Mouse (Mus musculus) cerebellum, adult 11-12 months (tissue): Measurements from ENCODE around the gene Gatm.

ENCODE experiments used
- DNase-seq: peaks from one replicate; pipeline ENCODE4 v3.0.0; 2022

The Gatm gene

DNA sequence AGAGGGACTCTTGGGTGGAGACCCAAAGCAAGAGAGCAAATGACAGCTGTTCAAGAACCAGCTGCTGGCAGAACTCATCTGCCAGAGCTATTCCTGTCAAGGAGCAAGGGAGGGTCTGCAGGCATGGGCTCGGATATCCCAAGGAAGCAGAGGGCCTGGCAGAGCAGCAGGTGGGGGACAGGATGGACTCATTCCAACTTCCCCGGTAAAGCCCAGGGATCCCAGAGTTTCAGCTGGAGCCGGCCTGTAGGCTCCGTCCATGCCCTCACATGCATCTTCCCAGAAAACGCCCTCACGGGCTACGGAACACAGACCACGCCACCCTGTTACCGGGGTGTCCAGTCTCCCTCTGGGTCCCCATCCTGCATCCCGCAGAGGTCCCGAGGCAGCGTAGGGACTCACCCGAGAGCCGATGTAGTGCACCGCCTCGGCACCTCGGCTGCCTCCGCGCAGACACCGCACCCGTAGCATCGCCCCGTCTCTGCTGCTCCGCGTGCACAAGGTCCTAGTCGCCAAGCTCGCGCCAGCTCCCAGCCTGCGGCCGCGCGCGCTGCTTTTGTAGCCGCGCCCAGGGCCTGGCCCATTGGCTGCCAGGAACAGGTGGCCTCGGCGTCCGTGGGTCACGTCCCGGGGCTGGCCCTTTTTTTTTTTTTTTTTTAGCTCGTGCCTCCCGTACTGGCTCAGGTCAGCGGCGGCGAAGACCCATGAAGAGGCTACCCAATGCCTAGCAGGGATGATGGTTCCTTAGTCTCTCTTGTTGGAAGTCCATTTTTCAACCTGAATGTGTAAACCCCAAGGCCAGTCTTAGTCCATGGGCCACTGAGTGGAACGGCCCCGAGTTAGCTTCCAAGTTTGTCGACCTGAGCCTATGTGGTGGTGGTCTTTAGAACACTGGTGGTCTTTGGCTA is at the start of gene Gatm:
TSS of gene Gatm (minus strand) at position 558 of the 908 bp plus-strand sequence.
- DNase-seq = peak; percentile 87

DNA sequence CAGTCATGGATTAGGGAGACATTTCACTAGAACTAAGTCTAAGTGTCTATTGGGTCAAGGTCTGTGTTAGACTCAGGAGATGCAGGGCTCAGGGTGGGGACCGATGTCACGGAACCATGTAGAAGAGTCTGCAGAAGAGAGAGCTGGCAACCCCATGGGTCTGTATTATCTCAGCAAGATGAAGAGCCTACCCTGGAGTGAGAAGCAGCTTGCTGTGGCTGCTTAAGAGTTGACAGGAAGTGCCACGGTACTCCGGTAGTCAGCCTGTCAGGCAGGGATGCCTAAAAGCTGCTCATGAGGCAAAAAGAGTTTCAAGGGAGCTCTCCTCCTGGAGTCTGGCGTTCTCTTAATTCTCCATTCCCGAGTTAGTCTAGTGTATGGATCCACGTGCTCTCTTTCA is 48.7 kb upstream of the Gatm start:
- no peak for DNase-seq

DNA sequence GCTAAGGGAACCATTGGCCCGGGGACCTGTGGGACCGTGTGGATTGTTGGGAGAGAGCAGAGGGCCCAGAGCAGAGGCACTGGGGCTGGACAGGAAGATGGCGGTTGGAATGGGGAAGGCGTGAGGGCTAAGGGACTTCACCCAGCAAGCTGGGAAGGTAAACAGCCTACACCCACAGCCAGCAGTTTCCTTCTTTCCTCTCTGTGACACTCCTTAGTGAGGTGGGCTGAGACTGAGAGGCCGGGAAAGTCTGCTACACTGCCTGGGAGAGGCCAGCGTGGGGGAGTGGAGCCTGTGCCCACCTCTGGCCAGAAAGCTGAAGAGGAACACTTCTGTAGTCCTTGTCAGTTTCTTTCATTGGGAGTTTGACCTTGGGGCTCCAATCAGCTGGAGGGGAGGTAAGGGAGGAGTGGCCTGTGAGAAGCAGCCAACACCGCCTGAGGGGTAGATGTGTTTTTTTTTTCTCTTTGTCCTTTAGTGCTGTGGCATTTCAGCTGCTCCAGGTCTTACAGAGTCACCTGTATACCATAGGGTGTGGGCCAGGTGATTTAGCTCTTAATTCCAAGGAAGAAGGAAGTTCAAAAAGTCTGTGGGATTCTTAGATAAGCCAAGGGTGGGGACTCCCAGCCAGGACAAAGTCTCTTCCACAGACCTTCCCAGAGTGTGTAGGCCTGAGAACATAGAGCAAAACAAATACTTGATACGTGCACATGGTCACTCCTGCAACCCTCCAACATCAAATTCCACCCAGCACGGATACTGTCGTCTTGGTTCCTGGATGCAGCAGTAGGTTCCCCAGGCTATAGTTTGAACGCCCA is 46.8 kb upstream of the Gatm start:
- no peak for DNase-seq

DNA sequence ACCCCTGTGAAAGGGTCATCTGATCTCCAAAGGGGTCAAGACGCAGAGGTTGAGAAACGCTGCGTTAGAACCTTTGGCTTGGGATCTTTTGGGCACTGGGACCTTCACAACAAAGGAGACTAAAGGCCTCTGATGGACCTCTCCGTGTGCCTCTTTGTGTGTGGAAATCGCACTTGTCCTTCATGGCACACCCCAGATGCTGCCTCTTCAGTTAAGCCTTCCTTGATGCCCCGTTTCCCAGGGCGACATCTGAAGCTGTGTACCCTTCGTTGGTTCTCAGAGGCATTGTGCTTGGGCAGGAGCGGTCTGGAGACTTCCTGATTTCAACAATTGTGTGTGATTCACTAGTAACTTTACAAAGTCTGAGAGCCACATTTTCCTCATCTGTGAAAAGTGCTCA is 45.7 kb upstream of the Gatm start:
- no peak for DNase-seq

DNA sequence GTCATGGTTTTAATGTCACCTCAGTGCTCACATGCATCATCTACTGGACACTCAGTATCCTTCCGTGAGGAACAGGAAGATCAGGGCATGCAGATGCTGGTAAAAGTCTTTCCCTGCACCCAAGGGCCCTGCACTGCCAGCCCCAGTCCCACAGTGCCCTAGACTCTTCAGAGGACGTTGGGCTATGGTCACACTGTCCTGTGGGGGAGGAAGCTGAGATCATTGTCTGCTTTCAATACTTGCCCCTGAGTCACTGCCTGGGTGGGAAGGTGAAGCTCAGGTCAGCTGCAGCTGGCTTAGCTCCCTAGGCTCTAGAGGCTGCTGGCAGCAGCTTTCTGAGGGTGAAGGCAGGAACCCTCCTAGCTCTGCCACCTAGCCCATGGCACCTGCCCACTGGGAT is 44.9 kb upstream of the Gatm start:
- DNase-seq = no peak

DNA sequence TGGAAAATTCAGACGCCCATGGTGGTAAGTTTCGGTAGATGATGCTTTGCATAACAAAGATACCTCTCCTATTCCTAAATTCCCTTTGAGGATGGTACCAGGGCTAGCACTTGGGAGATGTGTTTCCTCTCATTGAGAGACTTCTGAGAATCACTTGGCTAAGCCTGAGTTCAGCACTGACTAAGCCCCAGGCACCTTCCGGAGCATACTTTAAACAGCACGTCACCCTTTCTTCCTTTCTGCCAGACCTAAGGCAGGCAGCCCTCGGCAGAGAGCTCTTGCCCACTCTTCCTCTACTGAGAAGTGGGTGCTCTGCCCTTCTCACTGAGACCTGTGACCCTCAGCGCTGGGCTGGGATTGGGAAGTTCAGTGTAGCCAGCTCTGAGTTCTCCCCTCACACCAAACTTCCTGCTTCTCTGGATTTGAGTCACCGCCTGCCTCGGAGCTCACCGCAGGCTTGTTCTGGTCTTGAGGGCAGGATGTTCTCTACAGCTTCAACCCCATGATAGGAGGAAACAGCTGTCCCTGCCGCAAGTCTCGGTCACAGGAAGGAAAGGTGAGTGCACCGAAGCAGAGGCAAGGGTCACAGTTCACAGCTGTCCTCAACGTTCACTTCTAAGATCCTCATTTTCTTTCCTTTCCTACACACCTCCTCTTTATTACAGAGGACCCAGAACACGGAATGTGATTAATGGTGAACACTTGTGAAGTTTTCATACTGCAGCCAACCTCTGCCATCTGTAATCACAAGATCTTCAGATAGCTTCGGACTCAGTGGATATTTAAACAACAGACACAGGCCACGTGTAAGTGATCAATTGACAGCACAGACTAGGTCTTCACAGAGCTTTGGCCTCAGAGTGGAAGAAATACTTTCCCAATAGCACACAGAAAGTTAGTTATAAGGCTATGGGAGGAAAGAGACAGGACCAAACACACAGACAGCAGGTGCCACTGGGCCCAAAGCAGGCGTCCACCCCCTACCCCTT is 41.3 kb upstream of the Gatm start:
- no peak for DNase-seq

DNA sequence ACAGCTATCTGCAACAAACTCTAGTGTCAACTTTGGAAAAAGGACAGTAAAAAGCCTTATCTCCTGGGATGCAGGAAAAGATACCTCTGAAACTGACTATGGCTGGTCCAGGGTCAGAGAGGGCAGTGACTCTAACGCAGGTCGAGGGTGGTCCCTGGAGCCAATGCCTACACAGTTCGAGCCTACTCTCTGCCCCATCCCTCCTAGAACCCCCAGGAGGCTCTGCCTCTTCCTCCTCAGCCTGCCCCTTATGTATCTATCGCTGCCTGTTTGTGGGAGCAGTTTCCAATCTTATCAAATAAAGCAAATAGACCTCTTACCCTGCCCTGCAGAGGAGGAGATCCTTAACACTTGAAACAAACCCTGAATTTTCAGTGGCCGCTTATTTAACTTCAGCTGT is 27.6 kb upstream of the Gatm start:
- DNase-seq = no peak

DNA sequence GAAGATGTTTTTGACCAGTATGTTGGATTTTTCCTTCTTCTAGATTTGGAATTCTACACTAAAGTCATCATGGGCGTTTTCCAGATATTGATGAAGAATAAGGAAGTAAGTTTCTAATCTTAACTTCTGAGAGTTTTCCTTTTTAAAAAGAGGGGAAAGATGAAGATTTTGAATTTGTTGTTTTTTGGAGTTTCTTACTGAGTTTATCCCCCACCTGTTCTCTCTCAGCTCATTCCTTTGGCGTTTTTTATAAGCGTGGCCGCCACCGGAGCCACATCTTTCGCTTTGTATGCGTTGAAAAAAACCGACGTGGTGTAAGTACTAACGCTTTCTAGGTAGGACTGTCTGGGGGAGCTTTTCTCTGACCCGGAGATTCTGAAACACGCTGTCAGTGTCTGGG is 26.9 kb upstream of the Gatm start:
- DNase-seq = no peak

DNA sequence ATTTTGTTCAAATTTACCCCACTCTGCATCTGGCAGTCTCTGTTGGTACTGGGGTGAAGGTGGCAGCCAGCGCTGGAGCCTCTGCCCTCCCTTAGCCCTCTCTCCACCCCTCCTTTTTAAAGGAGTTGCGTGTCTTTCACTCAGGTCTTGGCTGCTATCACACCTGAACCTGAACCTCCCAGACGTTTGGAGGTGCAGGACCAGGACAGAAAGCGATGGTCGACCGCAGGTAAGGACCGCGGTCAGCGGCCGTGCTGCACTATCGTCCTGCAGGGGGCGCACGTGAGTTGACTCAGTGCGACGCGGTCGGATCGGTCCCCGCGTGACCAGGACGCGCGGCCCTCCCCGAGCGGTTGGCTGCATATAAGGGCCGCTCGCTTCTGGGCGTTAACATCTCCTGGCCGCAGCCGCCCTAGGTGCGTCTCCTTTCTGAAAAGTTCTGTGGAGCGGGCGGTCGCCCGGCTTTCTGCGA is 26.5 kb upstream of the Gatm start:
- DNase-seq = peak; percentile 55

DNA sequence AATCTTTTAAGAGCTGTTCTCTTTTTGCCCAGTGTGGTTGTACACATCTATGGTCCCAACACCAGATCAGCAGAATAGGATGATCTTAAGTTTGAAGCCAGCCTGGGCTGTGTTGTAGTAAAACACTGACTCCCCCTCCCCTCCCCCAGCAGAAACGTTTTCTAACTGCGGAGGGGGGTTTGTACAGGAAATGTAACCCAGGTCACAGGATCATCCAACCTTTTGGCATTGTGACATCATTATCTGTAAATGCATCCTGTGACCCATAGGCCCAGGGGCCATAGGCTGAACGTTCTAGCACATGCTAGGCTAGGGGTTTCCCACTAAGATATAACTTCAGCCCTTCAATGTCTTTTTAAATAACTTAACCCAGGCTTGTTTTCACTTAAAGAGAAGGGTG is 25.6 kb upstream of the Gatm start, which contains the start of gene AA467197:
TSS of gene AA467197 (plus strand) at position 301 of the 400 bp plus-strand sequence.
- DNase-seq = no peak

DNA sequence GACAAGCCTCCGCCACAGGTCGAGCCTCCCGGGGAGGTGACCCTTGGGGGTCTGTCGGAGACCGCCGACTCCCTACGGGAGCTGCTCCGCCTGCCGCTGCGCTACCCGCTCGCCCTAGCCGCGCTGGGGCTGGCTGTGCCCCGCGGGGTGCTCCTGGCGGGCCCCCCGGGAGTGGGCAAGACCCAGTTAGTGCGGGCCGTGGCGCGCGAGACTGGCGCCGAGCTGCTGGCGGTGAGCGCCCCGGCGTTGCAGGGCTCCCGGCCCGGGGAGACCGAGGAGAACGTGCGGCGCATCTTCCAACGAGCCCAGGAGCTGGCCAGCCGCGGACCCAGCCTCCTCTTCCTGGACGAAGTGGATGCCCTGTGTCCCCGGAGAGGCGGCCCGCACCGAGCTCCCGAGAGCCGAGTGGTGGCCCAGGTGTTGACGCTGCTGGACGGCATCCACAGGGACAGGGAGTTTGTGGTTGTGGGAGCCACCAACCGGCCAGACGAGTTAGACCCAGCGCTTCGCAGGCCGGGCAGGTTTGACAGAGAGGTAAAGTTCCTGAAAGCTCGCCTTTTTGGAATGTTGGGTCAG is 20.2 kb upstream of the Gatm start:
- DNase-seq = peak; percentile 63

DNA sequence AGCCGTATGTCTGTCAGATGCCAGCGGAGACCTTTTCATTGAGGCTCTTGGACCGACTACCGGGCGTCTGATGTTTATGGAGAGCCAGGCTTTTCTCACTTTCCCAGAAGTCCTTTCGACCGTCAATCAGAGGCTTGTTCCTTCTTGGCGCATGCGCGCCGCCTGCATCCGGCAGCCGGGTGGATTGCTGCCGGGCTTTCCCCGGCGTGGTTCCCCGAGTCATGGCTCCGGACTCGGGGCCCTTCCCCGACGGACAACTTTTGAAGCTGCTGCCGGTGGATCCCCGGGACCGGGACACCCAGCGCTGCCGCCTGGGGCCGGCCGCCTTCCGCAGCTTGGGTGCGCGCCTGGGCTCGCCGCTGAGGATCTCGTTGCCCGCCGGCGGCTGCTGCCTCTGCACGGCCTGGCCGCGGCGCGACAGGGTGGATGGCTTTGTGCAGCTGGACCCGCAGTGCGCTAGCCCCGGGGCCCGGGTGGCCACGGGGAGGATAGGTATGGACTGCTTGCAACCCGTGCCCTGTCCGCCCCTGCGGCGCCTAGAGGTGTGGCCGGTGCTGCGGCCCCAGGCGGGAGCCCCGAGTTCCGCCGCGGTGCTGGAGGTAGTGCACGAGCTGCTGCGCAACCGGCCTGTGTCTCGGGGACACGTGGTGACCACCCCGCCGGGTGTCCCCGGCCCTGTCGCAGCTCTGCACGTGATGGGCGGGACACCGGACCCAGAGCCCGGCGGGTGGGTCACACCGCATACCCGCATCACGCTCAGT is 19.5 kb upstream of the Gatm start:
- DNase-seq = peak; percentile 92

DNA sequence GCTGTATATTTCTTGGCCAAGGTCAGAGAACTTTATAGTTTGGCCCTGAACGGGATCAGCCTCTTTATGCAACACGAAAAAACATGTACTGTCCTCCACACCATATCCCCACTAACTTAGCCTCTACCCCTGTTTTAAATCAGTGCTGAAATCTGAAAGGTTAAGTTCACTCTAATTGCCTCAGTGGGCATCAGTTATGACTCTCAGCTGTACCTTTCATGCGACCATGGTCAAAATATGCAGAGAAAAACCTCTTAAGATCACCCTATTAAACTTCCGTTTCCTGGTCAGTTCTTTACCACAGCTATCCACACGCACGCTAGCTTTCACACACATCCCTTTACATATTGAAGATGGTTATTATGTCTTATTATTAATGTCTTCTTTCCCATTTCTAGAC is 18.8 kb upstream of the Gatm start:
- no peak for DNase-seq

DNA sequence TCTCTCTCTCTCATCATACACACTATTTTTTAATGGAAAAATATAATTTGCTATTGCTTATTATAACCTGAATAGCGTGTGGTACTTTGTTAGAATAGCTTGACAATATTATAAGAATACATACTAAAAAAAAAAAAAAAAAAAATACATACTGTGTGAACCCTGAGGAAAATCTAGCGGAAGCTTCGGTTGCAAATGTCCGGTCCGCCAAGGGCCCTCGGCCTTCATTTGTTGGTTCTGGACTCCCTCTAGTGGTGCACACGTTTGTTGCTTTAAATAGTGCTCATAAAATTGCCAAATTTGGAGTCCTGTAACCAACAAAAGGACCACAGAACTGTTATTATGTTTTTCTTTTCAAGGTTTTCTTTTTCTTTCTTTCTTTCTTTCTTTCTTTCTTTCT is 17.9 kb upstream of the Gatm start:
- DNase-seq = peak; percentile 78

DNA sequence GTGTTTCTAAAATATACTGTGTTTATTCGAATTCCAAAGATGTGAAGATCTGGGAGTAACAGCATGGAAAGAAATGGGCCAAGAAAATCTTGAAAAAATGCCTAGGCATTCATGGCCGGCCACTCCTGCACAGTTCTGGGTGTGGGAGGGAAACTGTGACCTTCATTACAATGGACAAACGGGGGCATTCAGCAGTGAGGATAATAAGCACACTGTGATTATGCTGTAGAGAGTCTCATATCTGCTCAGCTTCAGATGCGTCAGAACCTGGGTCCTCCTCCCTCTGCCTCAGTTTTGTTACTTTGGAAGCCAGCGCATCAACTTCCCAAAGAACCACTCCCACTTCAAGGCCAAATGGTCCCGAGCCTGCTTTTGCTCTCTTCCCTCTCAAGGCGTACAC is 14.8 kb upstream of the Gatm start:
- DNase-seq = no peak

DNA sequence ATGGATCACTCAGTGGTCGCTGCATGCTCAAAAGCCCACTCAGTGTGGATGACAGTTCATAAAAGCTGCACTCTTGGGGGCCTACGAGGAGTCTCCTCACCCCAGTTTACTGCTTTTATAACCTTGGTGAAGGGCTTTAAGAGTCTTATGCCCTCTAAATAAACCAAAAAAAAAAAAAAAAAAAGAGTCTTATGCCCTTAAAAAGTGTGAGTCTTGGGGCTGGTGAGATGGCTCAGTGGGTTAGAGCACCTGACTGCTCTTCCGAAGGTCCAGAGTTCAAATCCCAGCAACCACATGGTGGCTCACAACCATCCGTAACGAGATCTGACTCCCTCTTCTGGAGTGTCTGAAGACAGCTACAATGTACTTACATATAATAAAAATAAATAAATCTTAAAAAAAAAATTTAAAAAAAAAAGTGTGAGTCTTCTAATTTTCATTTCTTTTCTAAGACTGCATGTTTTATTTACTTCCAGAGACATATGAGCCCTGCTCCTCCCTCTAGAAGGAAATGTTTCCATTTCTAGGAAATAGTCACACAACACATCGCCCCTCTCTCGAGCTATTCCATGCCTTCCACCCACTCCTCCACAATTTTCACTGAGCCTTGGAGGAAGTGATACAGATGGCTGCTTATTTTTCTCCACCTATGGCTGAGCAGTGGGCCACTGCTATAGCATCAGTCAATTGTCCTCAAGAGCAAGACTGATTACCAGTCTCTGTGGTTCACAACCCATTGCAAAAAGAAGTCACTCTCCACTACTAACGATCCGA is 10.4 kb upstream of the Gatm start:
- no peak for DNase-seq

DNA sequence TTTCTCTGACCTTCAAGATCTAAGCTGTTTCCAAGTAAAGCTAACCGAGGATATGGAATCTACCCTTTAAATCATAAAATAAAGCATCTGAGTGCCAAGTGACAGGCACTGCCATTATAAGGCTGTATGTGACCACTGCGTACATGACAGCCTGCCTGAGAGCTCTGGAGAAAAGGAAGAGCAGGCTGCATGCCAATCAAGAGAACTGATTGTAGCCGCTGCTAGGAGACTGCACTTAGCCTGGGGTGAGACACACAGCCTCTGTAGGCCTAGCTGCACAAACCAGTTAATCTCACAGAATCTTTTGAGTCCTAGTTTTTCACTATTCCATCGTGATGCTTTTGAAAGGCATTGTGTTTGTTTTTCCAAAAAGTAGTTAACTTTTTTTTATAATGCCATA is 7.6 kb upstream of the Gatm start:
- DNase-seq = no peak

DNA sequence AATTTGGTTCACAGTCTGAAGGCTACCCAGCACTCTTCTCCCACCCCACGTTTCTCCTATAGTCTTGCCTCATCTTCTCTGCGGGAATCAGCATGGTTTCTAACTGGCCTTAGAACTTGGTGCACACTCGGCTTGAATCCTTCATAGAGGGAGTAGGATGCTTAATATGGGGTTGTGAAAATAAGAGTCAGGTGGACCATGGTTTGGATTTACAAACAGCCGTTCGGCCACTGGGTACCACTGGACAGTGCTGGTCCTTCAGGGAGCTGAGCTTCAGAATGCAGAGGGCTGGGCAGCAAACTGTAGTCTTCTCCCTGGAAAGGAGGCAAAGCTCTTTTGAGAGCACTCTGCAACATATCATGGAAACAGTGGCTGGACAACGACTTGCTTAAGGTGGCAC is 6.7 kb upstream of the Gatm start:
- DNase-seq = no peak

DNA sequence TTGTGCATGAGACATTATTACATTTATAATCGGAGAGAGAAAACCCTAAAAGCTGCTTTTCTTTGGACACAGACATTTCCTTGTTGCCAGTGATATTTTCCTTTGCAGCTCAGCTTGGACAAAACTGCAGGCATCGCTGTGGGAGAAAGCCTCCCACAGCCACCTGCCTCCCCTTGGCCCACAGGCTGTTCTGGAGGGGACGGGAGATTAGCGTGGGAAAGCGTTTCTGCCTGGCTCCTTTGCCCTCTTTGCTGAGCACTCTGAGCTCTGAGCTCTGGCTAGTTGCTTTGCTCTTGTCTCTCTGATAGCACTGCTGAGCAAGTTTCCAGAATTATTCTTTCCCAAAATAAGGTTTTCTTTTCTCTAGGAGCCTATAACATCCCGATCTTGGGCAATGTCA is 5.1 kb upstream of the Gatm start:
- no peak for DNase-seq

DNA sequence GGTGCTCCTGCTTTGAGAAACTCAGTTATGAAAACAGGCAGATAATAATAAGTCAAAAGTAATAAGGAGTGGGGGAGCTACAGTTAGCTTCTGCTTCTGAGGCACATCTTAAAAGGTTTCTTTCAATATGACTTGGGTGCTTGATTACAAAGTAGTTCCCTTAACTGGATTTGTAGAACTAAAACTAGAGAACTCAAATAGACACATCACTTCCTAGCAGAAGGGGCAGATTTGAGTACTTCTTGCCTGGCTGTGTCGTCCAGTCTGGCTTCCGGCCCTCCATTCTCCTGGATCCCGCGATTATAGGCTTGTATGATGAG is 511 bp upstream of the Gatm start:
- no peak for DNase-seq

DNA sequence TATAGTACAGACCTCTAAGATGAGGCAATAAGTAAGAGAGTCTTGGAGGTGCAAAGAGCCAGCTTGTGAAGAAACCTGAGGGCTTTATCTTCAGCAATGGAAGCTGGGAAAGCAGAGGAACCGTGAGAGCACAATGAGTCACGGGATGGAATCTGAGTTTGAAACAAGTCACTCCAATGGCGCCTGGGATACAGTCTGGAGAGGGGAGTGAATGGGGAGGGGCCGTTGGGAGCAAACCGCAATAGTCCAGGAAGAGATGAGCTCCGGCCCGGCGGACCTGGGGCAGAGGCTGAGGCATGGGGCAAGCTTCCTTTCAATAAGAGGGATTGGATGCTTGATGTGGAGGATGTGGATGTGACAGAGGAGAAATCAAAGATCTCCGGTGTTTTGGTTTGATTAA is 2.3 kb downstream of the Gatm start:
- no peak for DNase-seq
